Mouse (Mus musculus): ENCODE data around the gene Ctnna3. TPM values are rescaled to one million over a fixed set of nuclear protein-coding genes. Genes with fewer than 3 reads are reported as not detected.

Gene Ctnna3
- polyA plus RNA-seq, 1 experiment from 2014 or later, result 1.2 TPM

DNA sequence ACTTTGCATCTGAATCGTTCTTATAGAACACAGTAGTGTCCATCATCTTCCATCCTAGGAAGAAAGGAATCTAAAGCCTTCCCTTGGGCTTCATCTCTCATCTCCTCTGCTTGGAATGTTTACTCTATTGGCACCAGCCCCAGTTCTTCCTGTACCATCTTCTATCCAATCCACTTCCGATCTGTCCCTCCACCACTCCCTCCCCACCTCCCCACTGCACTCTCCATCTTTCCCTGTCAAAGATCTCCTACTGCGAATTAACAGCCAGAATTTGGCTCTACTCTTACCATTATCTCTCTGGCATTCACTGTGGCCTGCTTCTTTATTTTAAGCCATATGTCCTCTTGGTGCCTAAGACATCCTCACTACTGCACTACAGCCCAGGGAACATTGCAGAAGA is 688.9 kb downstream of the Ctnna3 start:
- WGBS, result 86% methylated on average over 3 of the region's 3 CpGs
- H3K4me2 ChIP-seq, result no peak overlapping the region
- H3K9me3 ChIP-seq, result no peaks in the 10 kb centered on the region
- no peak overlapping the region for H3K4me3 ChIP-seq
- no peak overlapping the region for H3K27ac ChIP-seq
- no peaks in the 10 kb centered on the region for H3K36me3 ChIP-seq
- no peaks in the 10 kb centered on the region for H3K27me3 ChIP-seq
- H3K9ac ChIP-seq, result no peak overlapping the region
- no peak for ATAC-seq (ENCODE audit: low FRiP score)
- H3K4me1 ChIP-seq (replicated peaks), result peaks cover 4% of the 10 kb centered on the region; the same call in 1 of the 2 replicates

- Histone ChIP-seq H3K9me3 (no peaks in the 10 kb centered on the region), H3K4me2 (no peak overlapping the region), H3K4me3 (no peak overlapping the region), H3K36me3 (no peaks in the 10 kb centered on the region), H3K27me3 (no peaks in the 10 kb centered on the region), H3K27ac (no peak overlapping the region), H3K4me1 (replicated peaks) (peaks cover 3% of the 10 kb centered on the region; the same call in 1 of the 2 replicates), H3K9ac (no peak overlapping the region)
- peak; percentile 83 for ATAC-seq (ENCODE audit: low FRiP score)
- WGBS, result 61% methylated on average over 15 of the region's 15 CpGs
Observed at GRCm38 (mm10) chr10:64130397-64131150, 700.7 kb downstream of the Ctnna3 start.

- ATAC-seq (ENCODE audit: low FRiP score), result no peak
- Histone ChIP-seq H3K4me2 (no peak overlapping the region), H3K4me1 (replicated peaks) (peaks cover 3% of the 10 kb centered on the region; the same call in 1 of the 2 replicates), H3K27me3 (no peaks in the 10 kb centered on the region), H3K4me3 (no peak overlapping the region), H3K9ac (no peak overlapping the region), H3K36me3 (no peaks in the 10 kb centered on the region), H3K27ac (no peak overlapping the region), H3K9me3 (no peaks in the 10 kb centered on the region)
- 81% methylated on average over 3 of the region's 3 CpGs for WGBS
Observed at GRCm38 (mm10) chr10:64133461-64133860, 703.6 kb downstream of the Ctnna3 start.

GRCm38 (mm10) chr10:64135481-64135880 is 705.6 kb downstream of the Ctnna3 start:
- ATAC-seq (ENCODE audit: low FRiP score), result no peak
- no peaks in the 10 kb centered on the region for H3K27me3 ChIP-seq
- H3K36me3 ChIP-seq, result no peaks in the 10 kb centered on the region
- no peak overlapping the region for H3K4me2 ChIP-seq
- no peak overlapping the region for H3K9ac ChIP-seq
- H3K27ac ChIP-seq, result no peak overlapping the region
- WGBS, result 22% methylated on average over 7 of the region's 7 CpGs
- peaks cover 3% of the 10 kb centered on the region; the same call in 1 of the 2 replicates for H3K4me1 ChIP-seq (replicated peaks)
- no peaks in the 10 kb centered on the region for H3K9me3 ChIP-seq
- H3K4me3 ChIP-seq, result no peak overlapping the region

- WGBS, result 84% methylated on average over 3 of the region's 3 CpGs
- Histone ChIP-seq H3K27me3 (no peaks in the 10 kb centered on the region), H3K4me2 (no peak overlapping the region), H3K9ac (no peak overlapping the region), H3K9me3 (no peaks in the 10 kb centered on the region), H3K36me3 (no peaks in the 10 kb centered on the region), H3K4me3 (no peak overlapping the region), H3K4me1 (replicated peaks) (no peaks in the 10 kb centered on the region), H3K27ac (no peak overlapping the region)
- ATAC-seq (ENCODE audit: low FRiP score), result no peak
Observed at GRCm38 (mm10) chr10:64146511-64146910, 716.6 kb downstream of the Ctnna3 start.

DNA sequence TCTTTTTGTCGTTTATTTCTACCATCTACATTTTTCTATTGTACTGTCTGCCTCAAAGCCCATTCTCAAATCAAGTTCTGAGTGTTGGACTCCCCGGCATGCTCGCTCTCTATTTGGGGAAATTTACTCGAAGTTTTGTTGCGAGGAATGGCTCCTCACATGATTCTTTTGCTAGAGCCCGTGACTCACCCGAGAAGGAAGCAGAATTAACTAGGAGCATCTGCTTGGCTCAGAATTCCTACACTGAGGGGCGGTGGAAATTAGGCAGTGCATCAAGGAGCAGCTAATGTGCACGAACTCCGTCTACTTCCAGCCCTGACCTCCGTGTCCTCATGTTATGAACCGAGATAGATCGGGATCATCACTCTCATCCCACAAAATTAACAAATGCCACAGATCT is 751.8 kb downstream of the Ctnna3 start:
- H3K4me2 ChIP-seq, result no peak overlapping the region
- WGBS, result 92% methylated on average over 13 of the region's 13 CpGs
- no peaks in the 10 kb centered on the region for H3K27me3 ChIP-seq
- no peaks in the 10 kb centered on the region for H3K9me3 ChIP-seq
- H3K4me1 ChIP-seq (replicated peaks), result no peaks in the 10 kb centered on the region
- H3K36me3 ChIP-seq, result no peaks in the 10 kb centered on the region
- no peak overlapping the region for H3K27ac ChIP-seq
- H3K9ac ChIP-seq, result no peak overlapping the region
- no peak for ATAC-seq (ENCODE audit: low FRiP score)
- H3K4me3 ChIP-seq, result no peak overlapping the region

DNA sequence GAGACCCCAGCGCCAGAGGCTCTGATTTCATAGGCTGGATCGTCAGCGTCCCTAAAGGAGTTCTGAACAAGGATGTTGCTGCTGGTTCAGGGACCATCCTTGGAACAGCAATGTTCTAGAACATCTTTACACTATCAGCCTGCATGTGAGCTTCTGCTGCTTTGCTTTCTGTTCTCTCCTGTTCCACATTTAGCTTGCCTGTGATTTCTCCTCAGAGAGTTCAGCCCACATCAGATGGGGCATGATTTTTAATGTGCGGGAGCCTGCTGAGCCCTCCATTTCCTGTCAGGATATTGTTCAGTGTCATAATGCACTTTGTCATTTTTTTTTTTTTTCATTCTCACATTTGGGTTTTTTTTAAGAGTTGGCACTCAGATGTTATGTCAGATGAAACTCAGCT is 752.8 kb downstream of the Ctnna3 start:
- Histone ChIP-seq H3K9me3 (no peaks in the 10 kb centered on the region), H3K4me2 (no peak overlapping the region), H3K4me1 (replicated peaks) (no peaks in the 10 kb centered on the region), H3K4me3 (no peak overlapping the region), H3K27me3 (no peaks in the 10 kb centered on the region), H3K36me3 (no peaks in the 10 kb centered on the region), H3K9ac (no peak overlapping the region), H3K27ac (no peak overlapping the region)
- WGBS, result 92% methylated on average over 4 of the region's 4 CpGs
- ATAC-seq (ENCODE audit: low FRiP score), result no peak

GRCm38 (mm10) chr10:64188046-64188445 is 758.1 kb downstream of the Ctnna3 start:
- Histone ChIP-seq H3K4me2 (no peak overlapping the region), H3K9ac (no peak overlapping the region), H3K36me3 (no peaks in the 10 kb centered on the region), H3K9me3 (no peaks in the 10 kb centered on the region), H3K27me3 (no peaks in the 10 kb centered on the region), H3K4me3 (no peak overlapping the region), H3K4me1 (replicated peaks) (no peaks in the 10 kb centered on the region), H3K27ac (no peak overlapping the region)
- no peak for ATAC-seq (ENCODE audit: low FRiP score)
- 91% methylated on average over 3 of the region's 3 CpGs for WGBS

DNA sequence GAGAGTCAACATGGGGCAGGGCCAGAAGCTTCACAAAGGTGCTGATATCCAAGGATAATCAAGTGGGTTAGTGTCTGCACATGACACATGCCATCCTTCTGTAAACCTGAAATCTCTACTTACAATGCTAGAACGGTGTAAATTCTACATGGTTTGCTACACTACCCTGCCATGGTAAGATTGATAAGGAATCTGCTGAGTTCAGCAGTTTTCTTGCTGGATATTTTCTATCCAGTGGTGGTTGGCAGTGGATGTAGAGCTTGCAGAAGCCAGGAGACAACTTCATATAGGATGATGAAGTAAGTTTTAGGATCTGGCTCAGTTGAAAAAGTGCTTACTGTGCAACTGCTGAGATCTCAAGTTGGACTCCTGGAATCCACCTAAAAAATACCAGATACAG is 767.7 kb downstream of the Ctnna3 start:
- no peaks in the 10 kb centered on the region for H3K4me1 ChIP-seq (replicated peaks)
- H3K9me3 ChIP-seq, result no peaks in the 10 kb centered on the region
- WGBS, result 87% methylated on average over 1 of the region's 1 CpGs
- no peaks in the 10 kb centered on the region for H3K36me3 ChIP-seq
- no peaks in the 10 kb centered on the region for H3K27me3 ChIP-seq
- no peak for ATAC-seq (ENCODE audit: low FRiP score)
- H3K27ac ChIP-seq, result no peak overlapping the region
- no peak overlapping the region for H3K4me2 ChIP-seq
- H3K4me3 ChIP-seq, result no peak overlapping the region
- H3K9ac ChIP-seq, result no peak overlapping the region

- no peak overlapping the region for H3K4me2 ChIP-seq
- H3K4me3 ChIP-seq, result no peak overlapping the region
- WGBS, result 86% methylated on average over 3 of the region's 3 CpGs
- no peak for ATAC-seq (ENCODE audit: low FRiP score)
- H3K4me1 ChIP-seq (replicated peaks), result no peaks in the 10 kb centered on the region
- no peak overlapping the region for H3K9ac ChIP-seq
- no peaks in the 10 kb centered on the region for H3K27me3 ChIP-seq
- H3K36me3 ChIP-seq, result no peaks in the 10 kb centered on the region
- H3K27ac ChIP-seq, result no peak overlapping the region
- no peaks in the 10 kb centered on the region for H3K9me3 ChIP-seq
Observed at GRCm38 (mm10) chr10:64215632-64216031, 785.7 kb downstream of the Ctnna3 start.

DNA sequence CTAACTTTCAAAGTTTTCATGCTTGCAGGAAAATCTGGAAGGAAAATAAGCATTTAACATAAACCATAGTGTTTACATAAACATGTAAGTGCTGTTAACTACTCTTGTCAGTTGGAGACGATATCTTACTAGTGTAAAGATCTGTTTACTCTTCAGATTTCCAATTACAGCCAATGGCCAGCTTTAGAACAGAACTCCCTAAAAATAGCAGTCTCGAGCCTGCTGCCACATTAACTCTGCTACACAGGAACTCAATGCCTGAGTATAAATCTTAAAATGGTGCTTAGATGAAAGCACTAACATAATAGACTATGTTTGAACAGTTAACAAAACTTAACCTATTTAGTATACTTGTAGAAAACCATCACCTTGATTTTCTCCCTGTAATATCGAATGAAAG is 793.1 kb downstream of the Ctnna3 start:
- Histone ChIP-seq H3K27ac (no peak overlapping the region), H3K36me3 (no peaks in the 10 kb centered on the region), H3K4me2 (no peak overlapping the region), H3K9me3 (no peaks in the 10 kb centered on the region), H3K4me3 (no peak overlapping the region), H3K27me3 (no peaks in the 10 kb centered on the region), H3K4me1 (replicated peaks) (no peaks in the 10 kb centered on the region), H3K9ac (no peak overlapping the region)
- 76% methylated on average over 3 of the region's 3 CpGs for WGBS
- ATAC-seq (ENCODE audit: low FRiP score), result no peak

- no peak overlapping the region for H3K9ac ChIP-seq
- no peaks in the 10 kb centered on the region for H3K4me1 ChIP-seq (replicated peaks)
- no peak overlapping the region for H3K27ac ChIP-seq
- no peaks in the 10 kb centered on the region for H3K9me3 ChIP-seq
- no peak overlapping the region for H3K4me2 ChIP-seq
- H3K27me3 ChIP-seq, result no peaks in the 10 kb centered on the region
- H3K36me3 ChIP-seq, result no peaks in the 10 kb centered on the region
- ATAC-seq (ENCODE audit: low FRiP score), result no peak
- H3K4me3 ChIP-seq, result no peak overlapping the region
- 95% methylated on average over 9 of the region's 9 CpGs for WGBS
Observed at GRCm38 (mm10) chr10:64224007-64224406, 794.1 kb downstream of the Ctnna3 start.

DNA sequence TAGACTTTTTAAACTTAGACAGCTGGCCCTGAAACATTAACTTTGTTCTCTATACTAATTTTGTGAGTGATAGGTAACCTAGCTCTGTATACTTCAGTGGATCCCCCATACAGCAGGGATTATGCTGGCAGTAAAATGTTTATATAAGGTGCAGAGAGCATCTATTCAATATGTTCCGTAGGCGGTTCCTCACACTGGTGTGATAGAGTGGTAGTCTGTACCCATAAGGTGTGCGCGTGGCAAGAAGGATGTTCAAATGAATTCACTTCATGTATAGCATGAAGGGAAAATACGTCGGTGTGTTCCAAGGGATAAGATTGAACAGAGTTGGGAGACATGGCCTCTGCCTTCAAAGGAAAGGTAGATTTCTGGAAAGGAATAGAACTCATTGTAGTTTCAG is 794.5 kb downstream of the Ctnna3 start:
- no peak for ATAC-seq (ENCODE audit: low FRiP score)
- Histone ChIP-seq H3K27ac (no peak overlapping the region), H3K4me3 (no peak overlapping the region), H3K4me2 (no peak overlapping the region), H3K36me3 (no peaks in the 10 kb centered on the region), H3K4me1 (replicated peaks) (no peaks in the 10 kb centered on the region), H3K9me3 (no peaks in the 10 kb centered on the region), H3K27me3 (no peaks in the 10 kb centered on the region), H3K9ac (no peak overlapping the region)
- WGBS, result 95% methylated on average over 6 of the region's 6 CpGs

All from hindbrain, embryonic 13.5 days (tissue).